Mouse (Mus musculus) bone marrow, adult 2 months (tissue): ENCODE results near the gene Tcf21. TPM values are rescaled to one million over a fixed set of nuclear protein-coding genes. Genes with fewer than 3 reads are reported as not detected.

Source experiments
- H3K27ac ChIP-seq: fragments of 200-500 bp; 2 replicates; pipeline ENCODE4 v1.5.1; 2012; ENCODE audit warnings: low read depth, mild to moderate bottlenecking, control low read depth, inconsistent platforms, low read length; ENCODE audit not compliant: control insufficient read depth, poor library complexity, insufficient read depth
- H3K4me1 ChIP-seq: fragments of 200-500 bp; 2 replicates; pipeline ENCODE4 v1.6.1; 2011; ENCODE audit warnings: low read length; ENCODE audit not compliant: control insufficient read depth, insufficient read depth
- H3K4me3 ChIP-seq: fragments of 200-500 bp; replicated peaks from 2 replicates; pipeline ENCODE3; 2011; ENCODE audit warnings: mild to moderate bottlenecking, low read depth, low read length, control low read depth; ENCODE audit not compliant: control insufficient read depth
- CTCF ChIP-seq: fragments of 200-500 bp; IDR thresholded peaks from 2 replicates; pipeline ENCODE4 v1.5.1; 2011; ENCODE audit warnings: low read length, control low read depth; ENCODE audit not compliant: control insufficient read depth, insufficient read depth
- POLR2A ChIP-seq: fragments of 200-500 bp; IDR thresholded peaks from 2 replicates; pipeline ENCODE4 v1.6.1; 2011; ENCODE audit warnings: low read depth, mild to moderate bottlenecking, control low read depth, low read length, borderline replicate concordance; ENCODE audit not compliant: control insufficient read depth
- WGBS: fragments of 180-500 bp; shearing (Covaris S2); methylation state at CpG from one replicate; pipeline ENCODE4 v1.1.7; 2018; 5-methylcytosine and 5-hydroxymethylcytosine counted together
- polyA plus RNA-seq: library from polyadenylated mRNA; stranded (reverse); fragments of >200 nt; gene quantifications from 2 replicates; pipeline ENCODE4 v1.2.4, GENCODE M21; 2011; ENCODE audit warnings: low replicate concordance; ENCODE audit not compliant: missing spikeins, insufficient read depth, insufficient read length

Tcf21 gene
- polyA plus RNA-seq, 1 experiment, result not detected

GRCm38 (mm10) chr10:22819239-22819870 lies 619 bp downstream of the Tcf21 start:
- WGBS, result 5% methylated on average over 42 of the region's 42 CpGs
- Histone ChIP-seq H3K4me3 (no peak overlapping the region), H3K27ac (no peak overlapping the region), H3K4me1 (no peaks in the 10 kb centered on the region)
- TF ChIP-seq CTCF, result no peak

DNA sequence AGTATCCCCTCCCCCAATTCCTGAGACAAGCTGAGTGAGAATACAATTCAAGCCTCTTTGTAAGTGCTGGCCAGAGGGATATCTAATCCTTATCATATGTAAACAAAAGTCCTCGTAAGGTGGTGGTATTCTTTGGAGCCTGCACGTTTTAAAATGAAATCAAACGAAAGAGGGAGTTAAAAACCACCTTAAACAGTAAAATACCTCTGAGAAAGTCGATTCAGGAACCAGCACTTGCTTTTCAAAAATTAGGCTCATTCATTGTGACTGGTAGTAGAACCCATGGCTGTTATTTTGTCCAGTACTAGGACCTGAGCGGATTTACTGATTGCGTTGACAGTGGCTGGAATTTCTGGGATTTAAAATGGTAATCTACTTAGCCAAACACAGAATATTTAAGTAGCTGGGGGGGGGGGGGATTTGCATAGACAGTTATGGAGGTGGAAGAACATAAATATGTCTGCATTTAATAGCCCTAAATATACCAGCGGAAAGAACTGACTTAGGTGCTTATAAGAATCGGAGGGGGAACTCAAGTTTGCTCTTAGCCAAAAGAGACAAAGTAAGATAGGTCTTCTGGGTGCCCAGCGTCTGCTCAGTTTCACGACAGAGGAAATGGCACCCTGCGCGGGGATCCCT lies 1.3 kb downstream of the Tcf21 start:
- TF ChIP-seq POLR2A (no peak), CTCF (no peak)
- no peaks in the 10 kb centered on the region for H3K4me1 ChIP-seq
- no peak overlapping the region for H3K27ac ChIP-seq
- no peak overlapping the region for H3K4me3 ChIP-seq
- WGBS, result 5% methylated on average over 12 of the region's 12 CpGs

DNA sequence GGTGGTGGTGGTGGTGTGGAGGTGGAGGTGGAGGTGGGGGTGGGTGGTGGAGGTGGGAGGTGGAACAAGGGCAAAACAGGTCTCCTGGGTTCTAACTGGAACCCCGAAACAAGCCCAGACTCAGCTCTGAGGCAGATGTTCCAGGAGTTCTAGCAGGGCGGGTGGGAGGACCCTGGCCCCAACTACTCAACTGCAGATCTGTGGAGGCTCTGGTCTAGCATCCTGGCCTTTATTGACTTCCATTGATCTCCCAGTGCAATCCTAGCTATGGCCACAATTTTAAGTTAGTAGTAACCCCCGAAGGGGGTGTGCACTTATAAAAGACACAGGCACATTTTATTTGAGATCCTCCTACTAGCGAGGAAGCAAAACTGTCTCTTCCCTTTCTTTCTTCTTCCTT lies 2.0 kb downstream of the Tcf21 start:
- Histone ChIP-seq H3K4me3 (no peak overlapping the region), H3K4me1 (no peaks in the 10 kb centered on the region), H3K27ac (no peak overlapping the region)
- TF ChIP-seq POLR2A (no peak), CTCF (no peak)
- WGBS, result 14% methylated on average over 4 of the region's 4 CpGs

GRCm38 (mm10) chr10:22817561-22817960 lies 2.4 kb downstream of the Tcf21 start:
- H3K27ac ChIP-seq, result no peak overlapping the region
- H3K4me3 ChIP-seq, result no peak overlapping the region
- H3K4me1 ChIP-seq, result no peaks in the 10 kb centered on the region
- WGBS, result 12% methylated on average over 18 of the region's 18 CpGs
- no peak for TF ChIP-seq POLR2A
- TF ChIP-seq CTCF, result no peak

DNA sequence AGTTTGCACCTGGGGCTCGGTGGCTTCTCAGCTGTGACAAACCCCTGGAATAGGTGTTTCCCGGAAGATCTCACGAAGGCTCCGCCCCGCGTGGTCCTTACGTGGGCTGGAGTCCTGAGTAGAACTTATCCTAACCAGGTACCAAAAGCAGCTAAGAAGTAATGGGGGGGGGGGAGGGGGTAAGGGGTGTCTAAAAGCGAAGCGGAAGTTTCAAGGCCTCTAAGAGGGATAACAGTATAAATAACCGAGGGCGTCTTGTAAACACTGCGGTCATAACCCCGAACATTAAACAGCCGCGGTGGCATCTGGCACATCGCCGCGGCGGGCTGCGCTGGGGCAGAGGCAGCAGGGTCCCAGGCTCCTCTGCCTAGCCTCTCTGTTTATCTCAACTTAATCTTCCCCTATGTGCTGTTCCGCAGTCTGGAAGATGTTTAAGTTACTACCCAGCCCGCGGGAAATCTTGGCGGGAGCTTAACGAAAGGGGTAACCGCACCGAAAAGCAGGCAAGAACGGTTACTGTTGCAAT lies 3.7 kb downstream of the Tcf21 start:
- Histone ChIP-seq H3K4me1 (no peaks in the 10 kb centered on the region), H3K4me3 (no peak overlapping the region), H3K27ac (no peak overlapping the region)
- TF ChIP-seq CTCF (no peak), POLR2A (no peak)
- 2% methylated on average over 28 of the region's 28 CpGs for WGBS

DNA sequence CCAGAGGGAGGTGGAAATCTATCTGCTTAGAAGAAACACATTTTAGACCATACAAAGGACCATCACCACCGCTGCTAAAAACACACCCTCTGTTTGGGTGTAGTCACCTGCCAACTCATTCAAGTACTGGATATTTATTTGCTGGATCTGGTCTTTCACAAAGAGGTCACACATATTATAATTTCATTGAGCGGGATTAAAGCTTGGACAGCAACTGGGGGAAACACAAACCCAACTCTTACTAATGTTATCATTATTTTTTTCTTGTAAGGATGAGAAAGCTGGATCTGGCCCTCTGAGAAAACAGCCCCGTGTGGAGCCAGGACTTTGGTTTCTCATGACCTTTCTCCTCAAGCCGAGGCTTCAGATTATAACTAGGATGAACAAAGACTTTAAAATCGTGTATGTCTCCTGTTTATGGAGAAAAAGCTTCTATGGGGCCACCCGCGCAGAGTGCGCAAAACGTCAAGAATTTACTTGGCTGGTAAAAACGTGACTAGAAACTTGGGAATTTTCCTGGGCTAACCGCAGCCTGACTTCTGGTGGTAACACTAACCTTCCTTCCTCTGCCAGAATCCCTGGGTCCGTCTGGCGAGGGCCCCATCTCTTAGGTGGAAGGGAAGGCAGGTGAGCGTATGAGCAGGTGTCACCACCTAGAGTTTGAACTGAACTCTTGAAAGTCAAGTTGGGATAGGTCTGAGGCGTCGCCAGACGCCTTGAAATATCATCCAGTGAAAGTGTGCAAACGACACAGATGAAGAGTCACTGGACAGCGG lies 4.3 kb downstream of the Tcf21 start:
- no peaks in the 10 kb centered on the region for H3K4me1 ChIP-seq
- TF ChIP-seq POLR2A, result no peak
- TF ChIP-seq CTCF, result no peak
- no peak overlapping the region for H3K4me3 ChIP-seq
- 10% methylated on average over 19 of the region's 19 CpGs for WGBS
- H3K27ac ChIP-seq, result no peak overlapping the region

DNA sequence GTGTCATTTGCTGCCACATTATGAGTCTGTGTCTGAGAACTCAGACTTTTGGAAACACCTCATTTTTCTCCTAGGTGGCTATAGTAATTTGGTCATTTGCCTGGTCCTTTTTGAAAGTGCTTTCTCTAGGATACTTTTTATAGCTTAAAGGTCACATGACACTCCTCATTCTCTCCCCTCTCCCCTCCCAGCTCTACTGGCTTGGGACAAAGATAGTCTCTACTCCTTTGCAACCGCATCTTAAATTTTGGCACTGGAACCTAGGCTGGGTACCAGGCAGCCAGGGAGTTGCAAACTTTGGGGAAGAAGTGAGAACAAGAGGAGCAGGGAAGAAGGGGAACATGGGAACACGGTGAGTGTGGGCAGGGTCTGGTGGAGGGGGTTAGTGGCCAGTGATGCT lies 5.2 kb downstream of the Tcf21 start:
- WGBS, result 1% methylated on average over 2 of the region's 2 CpGs
- no peak overlapping the region for H3K4me3 ChIP-seq
- TF ChIP-seq CTCF, result no peak
- TF ChIP-seq POLR2A, result no peak
- H3K27ac ChIP-seq, result no peak overlapping the region
- H3K4me1 ChIP-seq, result no peaks in the 10 kb centered on the region

GRCm38 (mm10) chr10:22814294-22814693 lies 5.7 kb downstream of the Tcf21 start:
- Histone ChIP-seq H3K4me3 (no peak overlapping the region), H3K27ac (no peak overlapping the region), H3K4me1 (no peaks in the 10 kb centered on the region)
- WGBS, result under 1% methylated on average over 8 of the region's 8 CpGs
- TF ChIP-seq POLR2A (no peak), CTCF (no peak)
